Mouse (Mus musculus) hindbrain, embryonic 14.5 days (tissue): ENCODE measurements at regions not wholly inside any gene's neighbourhood (a gene's known extent, or its start where the extent isn't known, plus 50 kb on each side); places are given as distances from the start of the nearest gene placed in this dataset.

Experiments
- ATAC-seq: fragments of 200-750 bp; cut with Nextera tagmentation; 2 replicates; pipeline ENCODE4 v1.8.0; 2017; ENCODE audit warnings: moderate number of reproducible peaks, mild to moderate bottlenecking, moderate TSS enrichment, moderate library complexity; ENCODE audit not compliant: low FRiP score
- DNase-seq: peaks from one replicate; pipeline ENCODE4 v3.0.0-alpha.2; 2015; ENCODE audit warnings: low spot score
- H3K27ac ChIP-seq: fragments of 300-500 bp; sonication (generic); 2 replicates; pipeline ENCODE4 v1.5.1; 2014; ENCODE audit warnings: mild to moderate bottlenecking, moderate library complexity
- H3K27me3 ChIP-seq: fragments of 300-500 bp; sonication (generic); 2 replicates; pipeline ENCODE4 v1.6.1; 2014; ENCODE audit warnings: mild to moderate bottlenecking, low read length, mixed read lengths; ENCODE audit not compliant: control insufficient read depth, insufficient read depth
- H3K36me3 ChIP-seq: fragments of 300-500 bp; sonication (generic); replicated peaks from 2 replicates; pipeline ENCODE4 v1.6.1; 2014; ENCODE audit not compliant: control insufficient read depth, insufficient read depth
- H3K4me1 ChIP-seq: fragments of 300-500 bp; sonication (generic); replicated peaks from 2 replicates; pipeline ENCODE4 v1.6.1; 2014; ENCODE audit warnings: antibody characterized with exemption, low read length, mixed read lengths; ENCODE audit not compliant: control insufficient read depth, insufficient read depth
- H3K4me2 ChIP-seq: fragments of 300-500 bp; sonication (generic); replicated peaks from 2 replicates; pipeline ENCODE4 v1.6.1; 2014; ENCODE audit warnings: mild to moderate bottlenecking, moderate library complexity
- H3K4me3 ChIP-seq: fragments of 300-500 bp; sonication (generic); replicated peaks from 2 replicates; pipeline ENCODE4 v1.5.1; 2014; ENCODE audit warnings: mild to moderate bottlenecking, low read length
- H3K9ac ChIP-seq: fragments of 300-500 bp; sonication (generic); 2 replicates; pipeline ENCODE4 v1.6.1; 2014
- H3K9me3 ChIP-seq: fragments of 300-500 bp; sonication (generic); 2 replicates; pipeline ENCODE4 v1.6.1; 2016; ENCODE audit warnings: low read length; ENCODE audit not compliant: control insufficient read depth
- WGBS: fragments of 180-500 bp; shearing (Covaris S2); extraction: QIAGEN DNeasy Blood & Tissue Kit; methylation state at CpG from one replicate; pipeline ENCODE4 v1.1.7; 2014; 5-methylcytosine and 5-hydroxymethylcytosine counted together

GRCm38 (mm10) chr12:16425980-16426379 is 184.8 kb downstream of the Lpin1 start:
- Histone ChIP-seq H3K4me1 (no peaks in the 10 kb centered on the region), H3K36me3 (no peaks in the 10 kb centered on the region), H3K27me3 (no peaks in the 10 kb centered on the region), H3K4me3 (no peak overlapping the region), H3K27ac (no peak overlapping the region), H3K9me3 (no peaks in the 10 kb centered on the region), H3K9ac (no peak overlapping the region), H3K4me2 (no peak overlapping the region)
- no peak for ATAC-seq
- no peak for DNase-seq
- 92% methylated on average over 5 of the region's 5 CpGs for WGBS

DNA sequence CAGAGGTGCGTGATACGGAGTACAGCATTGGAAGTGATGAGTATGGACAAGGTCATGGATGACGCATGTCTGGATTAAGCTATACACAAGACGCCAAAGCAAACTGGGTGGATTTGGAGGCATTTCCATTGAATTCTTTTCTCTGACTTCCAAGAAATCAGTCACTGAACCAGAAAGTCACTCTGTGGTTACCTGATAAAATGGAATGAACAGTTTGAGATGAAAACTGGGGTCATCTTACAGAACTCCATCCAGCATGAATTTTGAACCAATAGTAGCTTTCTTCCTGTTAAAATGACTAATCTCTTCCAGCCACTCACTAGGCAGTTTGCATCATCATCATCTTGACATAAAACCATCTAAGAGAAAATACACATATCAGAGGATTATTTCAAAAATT is 186.2 kb downstream of the Lpin1 start:
- ATAC-seq (no peak), DNase-seq (no peak)
- WGBS = 94% methylated on average over 4 of the region's 4 CpGs
- Histone ChIP-seq H3K36me3 (no peaks in the 10 kb centered on the region), H3K9ac (no peak overlapping the region), H3K4me2 (no peak overlapping the region), H3K4me3 (no peak overlapping the region), H3K27me3 (no peaks in the 10 kb centered on the region), H3K9me3 (no peaks in the 10 kb centered on the region), H3K4me1 (no peaks in the 10 kb centered on the region), H3K27ac (no peak overlapping the region)

DNA sequence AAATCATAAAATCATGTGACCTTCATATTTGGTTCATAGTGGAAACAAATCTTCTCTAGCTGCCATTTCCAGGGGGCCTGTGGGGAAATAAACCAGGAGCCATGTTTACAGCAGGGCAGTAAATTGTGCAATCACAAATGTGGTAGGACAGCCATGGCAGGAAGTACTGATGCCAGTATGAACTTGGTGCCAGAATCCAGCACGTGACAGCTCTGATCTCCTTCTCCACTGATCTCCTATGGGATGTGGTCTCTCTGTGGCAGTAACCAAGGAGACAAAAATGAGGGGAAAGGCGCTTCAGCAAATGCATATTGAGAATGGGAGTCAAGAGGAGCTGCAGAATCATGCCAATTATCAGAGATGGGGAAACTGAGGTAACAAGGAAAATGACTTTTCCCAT is 215.0 kb downstream of the Lpin1 start:
- H3K4me1 ChIP-seq = no peaks in the 10 kb centered on the region
- no peak overlapping the region for H3K4me3 ChIP-seq
- no peak overlapping the region for H3K9ac ChIP-seq
- H3K4me2 ChIP-seq = no peak overlapping the region
- H3K36me3 ChIP-seq = no peaks in the 10 kb centered on the region
- DNase-seq (no peak), ATAC-seq (no peak)
- H3K27ac ChIP-seq = no peak overlapping the region
- no peaks in the 10 kb centered on the region for H3K27me3 ChIP-seq
- no peaks in the 10 kb centered on the region for H3K9me3 ChIP-seq
- WGBS = 83% methylated on average over 2 of the region's 2 CpGs

DNA sequence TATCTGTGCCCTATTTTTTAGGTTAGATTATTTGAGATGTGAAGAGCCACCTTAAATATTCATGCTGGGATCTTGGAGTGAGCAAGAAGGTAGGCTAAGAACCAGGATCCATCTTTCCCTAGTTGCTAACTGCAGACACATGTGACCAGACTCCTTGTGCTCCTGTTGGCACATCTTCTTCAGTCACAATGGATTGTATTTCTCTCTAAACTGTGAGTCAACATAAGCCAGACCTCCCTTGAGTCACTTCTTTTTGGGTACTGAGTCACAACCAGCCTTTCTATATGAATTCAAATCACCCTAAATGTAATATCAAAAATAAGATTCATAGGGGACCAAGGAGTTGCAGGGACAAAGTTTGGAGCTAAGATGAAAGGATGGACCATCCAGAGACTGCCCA is 217.9 kb downstream of the Lpin1 start:
- H3K4me3 ChIP-seq = no peak overlapping the region
- no peaks in the 10 kb centered on the region for H3K9me3 ChIP-seq
- H3K27me3 ChIP-seq = no peaks in the 10 kb centered on the region
- no peak overlapping the region for H3K27ac ChIP-seq
- no peak overlapping the region for H3K4me2 ChIP-seq
- no peak for ATAC-seq
- no peaks in the 10 kb centered on the region for H3K36me3 ChIP-seq
- no peak overlapping the region for H3K9ac ChIP-seq
- H3K4me1 ChIP-seq = no peaks in the 10 kb centered on the region
- DNase-seq = no peak

GRCm38 (mm10) chr12:16391630-16392269 is 219.0 kb downstream of the Lpin1 start:
- Histone ChIP-seq H3K27ac (no peak overlapping the region), H3K36me3 (no peaks in the 10 kb centered on the region), H3K9ac (no peak overlapping the region), H3K4me1 (no peaks in the 10 kb centered on the region), H3K9me3 (no peaks in the 10 kb centered on the region), H3K4me2 (no peak overlapping the region), H3K4me3 (no peak overlapping the region), H3K27me3 (no peaks in the 10 kb centered on the region)
- DNase-seq = no peak
- WGBS = 83% methylated on average over 5 of the region's 5 CpGs
- no peak for ATAC-seq

DNA sequence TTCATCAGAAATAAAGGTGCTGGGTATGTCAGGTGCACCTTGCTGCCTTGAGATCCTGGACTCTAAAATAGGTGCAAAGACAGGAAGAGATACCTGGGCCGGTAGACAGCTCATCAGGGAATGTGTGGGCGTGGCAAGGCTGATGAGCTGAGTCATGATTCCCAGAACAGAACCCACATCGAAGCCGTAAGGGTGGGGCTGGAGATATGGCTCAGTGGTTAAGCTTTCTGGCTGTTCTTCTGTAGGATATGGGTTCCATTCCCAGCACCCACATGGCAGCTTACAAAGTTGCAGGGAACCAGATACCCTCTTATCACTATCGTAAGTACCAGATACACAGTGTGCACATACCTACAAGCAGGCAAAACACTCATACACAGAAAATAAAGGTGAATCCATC is 219.6 kb downstream of the Lpin1 start:
- peaks cover 5% of the 10 kb centered on the region; the same call in 1 of the 2 replicates for H3K9me3 ChIP-seq

GRCm38 (mm10) chr12:16387035-16387434 is 223.7 kb downstream of the Lpin1 start:
- Histone ChIP-seq H3K4me2 (no peak overlapping the region), H3K36me3 (no peaks in the 10 kb centered on the region), H3K9me3 (peaks cover 7% of the 10 kb centered on the region; the same call in 1 of the 2 replicates), H3K4me1 (no peaks in the 10 kb centered on the region), H3K27me3 (no peaks in the 10 kb centered on the region), H3K4me3 (no peak overlapping the region), H3K9ac (no peak overlapping the region), H3K27ac (no peak overlapping the region)
- ATAC-seq (no peak), DNase-seq (no peak)
- WGBS = 86% methylated on average over 4 of the region's 4 CpGs

More for the DNA sequence above, 219.6 kb downstream of the Lpin1 start:
- no peak overlapping the region for H3K9ac ChIP-seq
- H3K4me2 ChIP-seq = no peak overlapping the region
- H3K4me1 ChIP-seq = no peaks in the 10 kb centered on the region
- H3K4me3 ChIP-seq = no peak overlapping the region
- no peaks in the 10 kb centered on the region for H3K27me3 ChIP-seq
- H3K36me3 ChIP-seq = no peaks in the 10 kb centered on the region
- no peak overlapping the region for H3K27ac ChIP-seq
- DNase-seq (no peak), ATAC-seq (no peak)
- WGBS = 94% methylated on average over 5 of the region's 5 CpGs

DNA sequence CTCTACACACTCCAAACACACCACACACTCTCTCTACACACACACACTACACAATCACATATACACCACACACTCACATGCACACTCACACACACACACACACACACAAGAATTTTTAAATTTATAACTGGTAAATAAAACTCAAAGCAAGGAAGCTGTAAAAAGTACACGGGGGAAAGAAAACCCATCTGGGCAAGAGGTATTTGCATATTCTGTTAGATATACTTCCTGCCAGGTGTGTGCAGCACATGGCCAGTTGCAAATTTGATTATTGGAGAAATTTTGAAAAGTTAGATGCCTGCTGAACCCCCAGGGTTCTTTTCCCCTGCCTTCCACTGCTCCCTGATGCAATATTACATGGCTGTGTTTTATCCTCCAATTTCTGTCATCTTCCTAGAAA is 226.4 kb downstream of the Lpin1 start:
- Histone ChIP-seq H3K4me2 (no peak overlapping the region), H3K4me1 (no peaks in the 10 kb centered on the region), H3K9me3 (peaks cover 7% of the 10 kb centered on the region; the same call in 1 of the 2 replicates), H3K36me3 (no peaks in the 10 kb centered on the region), H3K27me3 (no peaks in the 10 kb centered on the region), H3K9ac (no peak overlapping the region), H3K4me3 (no peak overlapping the region), H3K27ac (no peak overlapping the region)
- no peak for DNase-seq
- 89% methylated on average over 1 of the region's 1 CpGs for WGBS
- no peak for ATAC-seq

DNA sequence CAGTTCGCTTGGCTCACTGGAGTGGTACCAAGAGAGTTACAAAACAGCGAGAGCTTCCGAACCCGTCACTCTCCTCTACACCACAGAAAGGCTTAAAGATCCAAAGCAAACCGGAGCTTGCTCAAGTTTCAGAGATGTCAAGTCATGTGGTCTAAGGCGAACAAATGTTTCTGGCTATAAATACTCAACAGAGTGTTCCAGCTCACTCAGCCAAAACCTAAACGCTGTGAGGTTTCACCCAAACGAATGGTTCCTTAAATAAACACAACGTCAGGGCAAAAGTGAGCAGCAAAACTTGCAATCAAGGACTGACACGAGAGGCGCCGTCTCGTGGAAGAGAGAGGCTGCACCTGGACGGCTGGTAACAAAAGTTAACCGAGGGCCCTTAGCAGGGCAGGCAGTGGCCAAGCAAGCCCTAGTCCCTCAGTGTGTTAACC is 227.2 kb downstream of the Lpin1 start:
- no peak overlapping the region for H3K9ac ChIP-seq
- peaks cover 7% of the 10 kb centered on the region; the same call in 1 of the 2 replicates for H3K9me3 ChIP-seq
- 90% methylated on average over 15 of the region's 15 CpGs for WGBS
- DNase-seq (no peak), ATAC-seq (no peak)
- H3K4me1 ChIP-seq = no peaks in the 10 kb centered on the region
- no peak overlapping the region for H3K4me3 ChIP-seq
- no peak overlapping the region for H3K4me2 ChIP-seq
- H3K36me3 ChIP-seq = no peaks in the 10 kb centered on the region
- no peak overlapping the region for H3K27ac ChIP-seq
- H3K27me3 ChIP-seq = no peaks in the 10 kb centered on the region
